Mouse (Mus musculus) cortical plate, adult 2 months (tissue): ENCODE measurements at regions not wholly inside any gene's neighbourhood (a gene's known extent, or its start where the extent isn't known, plus 50 kb on each side); places are given as distances from the start of the nearest gene placed in this dataset.

Experiments
- CTCF ChIP-seq: fragments of 200-500 bp; IDR thresholded peaks from 2 replicates; pipeline ENCODE4 v1.5.1; 2011; ENCODE audit warnings: mild to moderate bottlenecking, control low read depth, low read length; ENCODE audit not compliant: insufficient read depth; ENCODE audit errors: extremely low read depth
- POLR2A ChIP-seq: fragments of 200-500 bp; IDR thresholded peaks from 2 replicates; pipeline ENCODE4 v1.6.1; 2011; ENCODE audit warnings: mild to moderate bottlenecking, low read length, control low read depth; ENCODE audit not compliant: insufficient read depth; ENCODE audit errors: extremely low read depth

- TF ChIP-seq CTCF: no peak
- no peak for TF ChIP-seq POLR2A
Measured at GRCm38 (mm10) chr3:107822499-107822898, 54.5 kb upstream of the Eps8l3 start.
